Mouse (Mus musculus) MEL (cell line): ENCODE data around the gene Lcp1. TPM values are rescaled to one million over a fixed set of nuclear protein-coding genes. Genes with fewer than 3 reads are reported as not detected.

Experiments
- DNase-seq: peaks from one replicate; pipeline ENCODE4 v3.0.0; 2011; ENCODE audit warnings: low read depth, low spot score
- H3K27ac ChIP-seq: 2 replicates; pipeline ENCODE4 v1.5.1; 2012; ENCODE audit warnings: low read depth, mild to moderate bottlenecking, control low read depth, low read length, moderate library complexity; ENCODE audit not compliant: control insufficient read depth
- H3K27me3 ChIP-seq, 2 experiments: fragments of 150-350 bp in 1 of 2; sonication (generic) in 1 of 2; 2 replicates each; pipeline ENCODE4 v1.6.1; 2012; ENCODE audit warnings: low read length in 2 of 2, mild to moderate bottlenecking in 2 of 2, improper control_type of control experiment in 1 of 2, moderate library complexity in 1 of 2; ENCODE audit not compliant: insufficient read depth in 2 of 2, control insufficient read depth in 1 of 2
- H3K36me3 ChIP-seq, 2 experiments: 2 replicates each; pipeline ENCODE4 v1.6.1; 2012 to 2014; ENCODE audit warnings: low read length in 2 of 2, improper control_type of control experiment in 1 of 2, inconsistent platforms in 1 of 2, mild to moderate bottlenecking in 1 of 2; ENCODE audit not compliant: insufficient read depth in 2 of 2, control insufficient read depth in 1 of 2
- H3K4me1 ChIP-seq, 2 experiments: fragments of 150-350 bp in 1 of 2; sonication (generic) in 1 of 2; 2 replicates each; pipeline ENCODE4 v1.6.1; 2012; ENCODE audit warnings: low read length in 2 of 2, improper control_type of control experiment in 1 of 2, mild to moderate bottlenecking in 1 of 2; ENCODE audit not compliant: insufficient read depth in 2 of 2, control insufficient read depth in 1 of 2
- H3K4me3 ChIP-seq, 2 experiments: fragments of 150-350 bp in 1 of 2; sonication (generic) in 1 of 2; 2 replicates each; pipeline ENCODE4 v1.5.1; 2012; ENCODE audit warnings: low read depth in 2 of 2, low read length in 2 of 2, mild to moderate bottlenecking in 2 of 2, moderate library complexity in 2 of 2, control low read depth in 1 of 2, improper control_type of control experiment in 1 of 2; ENCODE audit not compliant: control insufficient read depth in 1 of 2, insufficient read depth in 1 of 2
- H3K79me2 ChIP-seq: 2 replicates; pipeline ENCODE4 v1.6.1; 2012; ENCODE audit warnings: mild to moderate bottlenecking, low read length, moderate library complexity; ENCODE audit not compliant: control insufficient read depth, poor library complexity, insufficient read depth
- H3K9ac ChIP-seq: 2 replicates; pipeline ENCODE4 v1.6.1; 2012; ENCODE audit warnings: low read depth, mild to moderate bottlenecking, control low read depth, low read length, moderate library complexity; ENCODE audit not compliant: control insufficient read depth, poor library complexity, severe bottlenecking
- H3K9me3 ChIP-seq: fragments of 150-350 bp; sonication (generic); replicated peaks from 2 replicates; pipeline ENCODE4 v1.6.1; 2012; ENCODE audit warnings: mild to moderate bottlenecking, low read length, improper control_type of control experiment, moderate library complexity; ENCODE audit not compliant: insufficient read depth
- CHD1 ChIP-seq: IDR thresholded peaks from 2 replicates; pipeline ENCODE4 v1.6.1; 2012; ENCODE audit warnings: low read depth, mild to moderate bottlenecking, inconsistent platforms, low read length, improper control_type of control experiment
- CHD2 ChIP-seq: IDR thresholded peaks from 2 replicates; pipeline ENCODE4 v1.6.1; 2011; ENCODE audit warnings: low read length, improper control_type of control experiment
- CTCF ChIP-seq, 3 experiments: IDR thresholded peaks in 2 of 3; conservative IDR thresholded peaks in 1 of 3; 2 replicates each; pipeline ENCODE4 v1.5.1; 2011 to 2012; ENCODE audit warnings: low read length in 3 of 3, low read depth in 2 of 3, mild to moderate bottlenecking in 2 of 3, improper control_type of control experiment in 1 of 3, inconsistent platforms in 1 of 3, mixed read lengths in 1 of 3, moderate library complexity in 1 of 3; ENCODE audit not compliant: control insufficient read depth in 1 of 3, insufficient read depth in 1 of 3, poor library complexity in 1 of 3, severe bottlenecking in 1 of 3
- ELF1 ChIP-seq: IDR thresholded peaks from 2 replicates; pipeline ENCODE4 v1.6.1; 2014; ENCODE audit warnings: low read depth, mild to moderate bottlenecking, inconsistent platforms, low read length, improper control_type of control experiment, moderate library complexity
- EP300 ChIP-seq, 2 experiments: IDR thresholded peaks; 2 replicates each; pipeline ENCODE4 v1.6.1; 2011; ENCODE audit warnings: improper control_type of control experiment in 2 of 2, low read length in 2 of 2, low read depth in 1 of 2, mild to moderate bottlenecking in 1 of 2
- ETS1 ChIP-seq: IDR thresholded peaks from 2 replicates; pipeline ENCODE4 v1.6.1; 2012; ENCODE audit warnings: low read depth, mild to moderate bottlenecking, inconsistent platforms, low read length, improper control_type of control experiment, moderate library complexity
- GABPA ChIP-seq: IDR thresholded peaks from 2 replicates; pipeline ENCODE4 v1.6.1; 2012; ENCODE audit warnings: low read depth, mild to moderate bottlenecking, inconsistent platforms, low read length, improper control_type of control experiment, moderate library complexity
- GATA1 ChIP-seq: IDR thresholded peaks from 2 replicates; pipeline ENCODE4 v1.6.1; 2011; ENCODE audit warnings: low read depth, low read length, improper control_type of control experiment
- MAFK ChIP-seq: IDR thresholded peaks from 2 replicates; pipeline ENCODE4 v1.6.1; 2011; ENCODE audit warnings: low read depth, mild to moderate bottlenecking, low read length, improper control_type of control experiment, borderline replicate concordance
- MEF2A ChIP-seq: IDR thresholded peaks from 2 replicates; pipeline ENCODE4 v1.6.1; 2014; ENCODE audit warnings: low read depth, mild to moderate bottlenecking, inconsistent platforms, low read length, improper control_type of control experiment; ENCODE audit not compliant: poor library complexity, insufficient replicate concordance, severe bottlenecking; ENCODE audit errors: extremely low read depth
- POLR2A ChIP-seq, 2 experiments: IDR thresholded peaks; 2 replicates each; pipeline ENCODE4 v1.6.1; 2011 to 2012; ENCODE audit warnings: low read length in 2 of 2, mild to moderate bottlenecking in 2 of 2, control low read depth in 1 of 2, improper control_type of control experiment in 1 of 2, low read depth in 1 of 2, moderate library complexity in 1 of 2; ENCODE audit not compliant: control insufficient read depth in 1 of 2, insufficient read depth in 1 of 2, poor library complexity in 1 of 2
- RAD21 ChIP-seq: IDR thresholded peaks from 2 replicates; pipeline ENCODE4 v1.6.1; 2011; ENCODE audit warnings: mild to moderate bottlenecking, low read depth, low read length, improper control_type of control experiment
- SMC3 ChIP-seq: IDR thresholded peaks from 2 replicates; pipeline ENCODE4 v1.6.1; 2011; ENCODE audit warnings: low read depth, low read length, improper control_type of control experiment
- TCF12 ChIP-seq: IDR thresholded peaks from 2 replicates; pipeline ENCODE4 v1.6.1; 2014; ENCODE audit warnings: low read depth, mild to moderate bottlenecking, inconsistent platforms, low read length, improper control_type of control experiment, moderate library complexity
- USF1 ChIP-seq: IDR thresholded peaks from 2 replicates; pipeline ENCODE4 v1.6.1; 2014; ENCODE audit warnings: low read depth, mild to moderate bottlenecking, inconsistent platforms, low read length, improper control_type of control experiment, moderate library complexity
- ZC3H11A ChIP-seq: IDR thresholded peaks from 2 replicates; pipeline ENCODE4 v1.6.1; 2012; ENCODE audit warnings: low read depth, mild to moderate bottlenecking, inconsistent platforms, low read length, improper control_type of control experiment
- ZKSCAN1 ChIP-seq: IDR thresholded peaks from 2 replicates; pipeline ENCODE4 v1.6.1; 2012; ENCODE audit warnings: low read depth, mild to moderate bottlenecking, inconsistent platforms, low read length, improper control_type of control experiment, moderate library complexity
- ZMIZ1 ChIP-seq: IDR thresholded peaks from 2 replicates; pipeline ENCODE4 v1.6.1; 2012; ENCODE audit warnings: low read depth, mild to moderate bottlenecking, inconsistent platforms, low read length, improper control_type of control experiment, moderate library complexity
- polyA plus RNA-seq, 2 experiments: library from polyadenylated mRNA; stranded (reverse) in 1 of 2; unstranded in 1 of 2; fragments of >175 nt in 1 of 2; fragments of >200 nt in 1 of 2; gene quantifications; 2 replicates each; pipeline versions ENCODE4 v1.2.1 to v1.2.4; 2012; ENCODE audit warnings: low replicate concordance in 2 of 2, low read depth in 1 of 2; ENCODE audit not compliant: insufficient read length in 2 of 2, insufficient read depth in 1 of 2, missing spikeins in 1 of 2
- total RNA-seq: library from RNA; depleted of rRNA; stranded (reverse); fragments of 300-350 nt; gene quantifications from 2 replicates; pipeline ENCODE4 v1.2.3, GENCODE M21; 2012

Gene Lcp1
- total and polyA plus RNA-seq, 3 experiments, result 11.0 to 20.3 TPM; not detected in 1

- Histone ChIP-seq H3K4me3 (no peak overlapping the region), H3K9ac (no peak overlapping the region), H3K27ac (no peak overlapping the region), H3K36me3 (peaks cover 0 to 15% of the 10 kb centered on the region in 2 experiments; a peak in 2 of 4 replicates), H3K4me1 (peaks cover 6 to 13% of the 10 kb centered on the region in 2 experiments; a peak in 3 of 4 replicates), H3K9me3 (no peaks in the 10 kb centered on the region), H3K27me3 (no peaks in the 10 kb centered on the region), H3K79me2 (no peaks in the 10 kb centered on the region)
- TF ChIP-seq CTCF (IDR thresholded peaks at IDR 0.05 in 2 of 3, conservative IDR thresholded peaks at IDR 0.05 in 1 of 3; ENCODE audit: control insufficient read depth in 1 of 3, insufficient read depth in 1 of 3, low read depth in 2 of 3, low read length in 3 of 3, poor library complexity in 1 of 3, severe bottlenecking in 1 of 3), result no peak
- no peak for TF ChIP-seq ZMIZ1
- TF ChIP-seq CHD1, result no peak
- TF ChIP-seq TCF12, result no peak
- no peak for TF ChIP-seq GABPA
- no peak for TF ChIP-seq SMC3
- no peak for TF ChIP-seq MEF2A
- no peak for TF ChIP-seq ZC3H11A
- TF ChIP-seq POLR2A (IDR thresholded peaks at IDR 0.05; ENCODE audit: control insufficient read depth in 1 of 2, insufficient read depth in 1 of 2, low read depth in 1 of 2, low read length in 2 of 2, poor library complexity in 1 of 2), result no peak
- no peak for TF ChIP-seq ETS1
- TF ChIP-seq ELF1, result no peak
- TF ChIP-seq ZKSCAN1, result no peak
- DNase-seq, result no peak
These were observed 105.7 kb downstream of the Lcp1 start for GRCm38 (mm10) chr14:75236636-75237003.

- no peak for TF ChIP-seq USF1
- no peak for TF ChIP-seq EP300 (IDR thresholded peaks at IDR 0.05; ENCODE audit: low read depth in 1 of 2, low read length in 2 of 2)
- TF ChIP-seq RAD21, result no peak
- TF ChIP-seq MAFK, result no peak
- TF ChIP-seq CHD2, result no peak
- TF ChIP-seq GATA1, result no peak
- no peak for TF ChIP-seq SMC3
- no peaks in the 10 kb centered on the region for H3K9me3 ChIP-seq
These were observed 106.2 kb downstream of the Lcp1 start for GRCm38 (mm10) chr14:75237096-75237495.

More at GRCm38 (mm10) chr14:75237096-75237495, 106.2 kb downstream of the Lcp1 start:
- H3K36me3 ChIP-seq, result peaks cover 0 to 15% of the 10 kb centered on the region in 2 experiments; a peak in 2 of 4 replicates
- H3K79me2 ChIP-seq, result no peaks in the 10 kb centered on the region
- no peaks in the 10 kb centered on the region for H3K27me3 ChIP-seq
- no peak overlapping the region for H3K9ac ChIP-seq
- no peak overlapping the region for H3K27ac ChIP-seq
- H3K4me3 ChIP-seq, result no peak overlapping the region
- DNase-seq, result no peak
- peaks cover 6 to 13% of the 10 kb centered on the region in 2 experiments; a peak in 3 of 4 replicates for H3K4me1 ChIP-seq
